Mouse (Mus musculus) brain, embryonic 14.5 days (tissue): ENCODE data around the gene Lsm3. TPM values are rescaled to one million over a fixed set of nuclear protein-coding genes. Genes with fewer than 3 reads are reported as not detected.

Experiments
- DNase-seq: peaks from one replicate; pipeline ENCODE4 v3.0.0-alpha.2; 2011; ENCODE audit warnings: low read depth
- CTCF ChIP-seq: fragments of 200-500 bp; IDR thresholded peaks from 2 replicates; pipeline ENCODE4 v1.5.1; 2012; ENCODE audit warnings: inconsistent platforms, mild to moderate bottlenecking, moderate library complexity, borderline replicate concordance; ENCODE audit not compliant: insufficient read depth, insufficient read length; ENCODE audit errors: extremely low read depth
- POLR2A ChIP-seq: fragments of 200-500 bp; IDR thresholded peaks from 2 replicates; pipeline ENCODE4 v1.6.1; 2012; ENCODE audit warnings: mild to moderate bottlenecking, inconsistent platforms, borderline replicate concordance; ENCODE audit not compliant: poor library complexity, insufficient read depth, insufficient read length, severe bottlenecking; ENCODE audit errors: extremely low read depth
- polyA plus RNA-seq: library from polyadenylated mRNA; depleted of rRNA; stranded (reverse); fragments of >200 nt; gene quantifications from 2 replicates; pipeline ENCODE4 v1.2.3, GENCODE M21; 2012; rRNA removed

The Lsm3 gene
- polyA plus RNA-seq, 1 experiment, result 87.3 TPM

DNA sequence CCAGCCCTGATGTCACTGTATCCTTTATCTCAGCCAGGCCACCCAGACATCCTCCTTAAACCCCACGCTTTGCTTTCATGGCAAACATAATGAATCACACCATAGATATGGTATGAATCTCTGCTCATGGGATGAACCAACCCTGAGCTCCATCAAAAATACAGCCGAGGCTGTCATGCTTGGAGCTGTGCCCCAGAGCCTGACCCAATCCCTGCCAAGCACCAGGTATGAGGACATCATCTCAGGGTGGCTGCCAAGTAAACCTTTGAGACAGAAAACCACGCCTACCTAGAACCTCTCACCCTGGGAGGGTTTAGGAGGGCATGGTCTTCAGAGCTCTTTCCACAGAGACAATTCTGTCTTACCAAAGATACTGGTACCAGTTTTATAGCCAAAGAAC is 47.3 kb downstream of the Lsm3 start:
- DNase-seq, result no peak
- TF ChIP-seq POLR2A, result no peak
- TF ChIP-seq CTCF, result no peak

- DNase-seq, result no peak
- no peak for TF ChIP-seq CTCF
- TF ChIP-seq POLR2A, result no peak
These were observed 50.7 kb downstream of the Lsm3 start for GRCm38 (mm10) chr6:91566407-91566806.

Other genes starting within 250 kb of the Lsm3 start
- gene Wnt7a, start 104.6 kb upstream of the Lsm3 start, polyA plus RNA-seq, result 18.0 and 21.9 TPM in 2 replicates
- gene Chchd4, start 42.4 kb upstream of the Lsm3 start, polyA plus RNA-seq, result 14.0 and 14.5 TPM in 2 replicates
- 52.6 and 58.6 TPM in 2 replicates for gene Tmem43, start 42.2 kb upstream of the Lsm3 start, polyA plus RNA-seq
- 13.9 and 17.3 TPM in 2 replicates for gene Xpc, start within 50 bp of the Lsm3 start, polyA plus RNA-seq
- gene Slc6a6, start 168.1 kb downstream of the Lsm3 start, polyA plus RNA-seq, result 67.2 and 96.3 TPM in 2 replicates